Mouse (Mus musculus) spleen, adult 2 months (tissue): ENCODE results near the gene Smg6.

Source experiments
- CTCF ChIP-seq: fragments of 200-500 bp; IDR thresholded peaks from 2 replicates; pipeline ENCODE4 v1.5.1; 2011; ENCODE audit warnings: mild to moderate bottlenecking, inconsistent platforms; ENCODE audit not compliant: insufficient read depth, insufficient read length, insufficient replicate concordance; ENCODE audit errors: extremely low read depth
- POLR2A ChIP-seq: fragments of 200-500 bp; IDR thresholded peaks from 2 replicates; pipeline ENCODE4 v1.6.1; 2011; ENCODE audit warnings: low read depth, low read length, inconsistent platforms

- no peak for TF ChIP-seq CTCF
- TF ChIP-seq POLR2A, result no peak
These were observed 63.4 kb downstream of the Smg6 start for GRCm38 (mm10) chr11:74989047-74989446.
